Mouse (Mus musculus) common myeloid progenitor, adult 5-6 weeks (primary cell): ENCODE measurements around the gene Tspan31. TPM values are rescaled to one million over a fixed set of nuclear protein-coding genes. Genes with fewer than 3 reads are reported as not detected.
"Not testable (repeated sequence)": the region's sequence is repeated elsewhere in the genome, so short reads cannot be mapped to it uniquely, and the experiment has no call there.

Experiments
- ATAC-seq: replicated peaks from 2 replicates; pipeline ENCODE4 v1.8.0; 2016; ENCODE audit warnings: low read depth, mild to moderate bottlenecking, moderate TSS enrichment, inconsistent platforms; ENCODE audit not compliant: poor library complexity, severe bottlenecking
- total RNA-seq: library from RNA; stranded (forward); fragments of 200-1000, 187-1606 nt; gene quantifications from 2 replicates; pipeline ENCODE4 v1.2.3, GENCODE M21; 2017

The Tspan31 gene
- total RNA-seq, 1 experiment from 2014 or later: 49.9 TPM

GRCm38 (mm10) chr10:127085633-127086032 is 15.6 kb upstream of the Tspan31 start:
- ATAC-seq: no peak

GRCm38 (mm10) chr10:127085052-127085451 is 15.0 kb upstream of the Tspan31 start:
- ATAC-seq: no peak

- ATAC-seq: no peak
Observed at GRCm38 (mm10) chr10:127083915-127084306, 13.8 kb upstream of the Tspan31 start.

- ATAC-seq: no peak
Observed at GRCm38 (mm10) chr10:127083292-127083914, 13.3 kb upstream of the Tspan31 start.

- no peak for ATAC-seq
Observed at GRCm38 (mm10) chr10:127081996-127082620, 12.0 kb upstream of the Tspan31 start.

GRCm38 (mm10) chr10:127080901-127081780 is 11.1 kb upstream of the Tspan31 start:
- no peak for ATAC-seq

GRCm38 (mm10) chr10:127079665-127080391 is 9.8 kb upstream of the Tspan31 start:
- ATAC-seq: no peak

- no peak for ATAC-seq
Observed at GRCm38 (mm10) chr10:127078677-127079575, 8.9 kb upstream of the Tspan31 start.

- no peak for ATAC-seq
Observed at GRCm38 (mm10) chr10:127078001-127078676, 8.1 kb upstream of the Tspan31 start.

- ATAC-seq: no peak
Observed at GRCm38 (mm10) chr10:127077515-127077914, 7.5 kb upstream of the Tspan31 start.

- ATAC-seq: peak; percentile 76
Observed at GRCm38 (mm10) chr10:127076082-127076481, 6.0 kb upstream of the Tspan31 start.

GRCm38 (mm10) chr10:127075651-127076050 is 5.6 kb upstream of the Tspan31 start:
- no peak for ATAC-seq

GRCm38 (mm10) chr10:127075080-127075479 is 5.0 kb upstream of the Tspan31 start, which contains the start of gene Agap2:
Agap2 (plus strand) TSS chr10:127075284.
- ATAC-seq: peak; percentile 80

- no peak for ATAC-seq
Observed at GRCm38 (mm10) chr10:127073981-127074380, 3.9 kb upstream of the Tspan31 start.

GRCm38 (mm10) chr10:127072969-127073368 is 2.9 kb upstream of the Tspan31 start:
- ATAC-seq: not testable (repeated sequence)

GRCm38 (mm10) chr10:127072270-127072669 is 2.2 kb upstream of the Tspan31 start:
- ATAC-seq: not testable (repeated sequence)

GRCm38 (mm10) chr10:127071203-127071602 is 1.1 kb upstream of the Tspan31 start:
- ATAC-seq: no peak

- ATAC-seq: peak; percentile 13
Observed at GRCm38 (mm10) chr10:127069281-127070189, 529 bp downstream of the Tspan31 start.
